Mouse (Mus musculus) adrenal gland, postnatal 14 days (tissue): ENCODE data around the gene Jag1. TPM values are rescaled to one million over a fixed set of nuclear protein-coding genes. Genes with fewer than 3 reads are reported as not detected.

Experiments used
- DNase-seq: peaks from one replicate; pipeline ENCODE4 v3.0.0; 2021; ENCODE audit warnings: mixed read lengths
- total RNA-seq: library from RNA; stranded (reverse); gene quantifications from 2 replicates; pipeline ENCODE4 v1.2.3, GENCODE M21; 2021

Gene Jag1
- total RNA-seq, 1 experiment from 2014 or later, result 15.0 TPM

GRCm38 (mm10) chr2:137063829-137064228 lies 52.6 kb downstream of the Jag1 start:
- no peak for DNase-seq

DNA sequence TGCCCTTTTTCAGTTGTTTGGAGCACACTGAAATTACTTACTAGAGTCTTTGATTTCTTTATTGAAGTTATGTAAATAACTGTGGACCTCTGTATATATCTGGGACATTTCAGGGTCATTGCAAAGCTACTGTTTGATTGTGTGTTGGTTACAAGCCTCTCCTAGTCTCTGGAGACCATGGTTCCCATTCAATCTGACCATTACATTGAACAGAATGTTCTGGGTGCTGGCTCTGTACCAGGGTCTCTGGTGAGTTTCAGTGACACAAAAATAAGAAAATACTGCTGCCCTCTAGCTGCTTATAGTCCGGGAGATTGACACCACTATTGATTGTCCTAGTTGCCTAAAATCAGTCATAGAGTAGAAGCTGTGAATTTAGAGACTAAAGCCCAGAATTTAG lies 66.5 kb downstream of the Jag1 start:
- peak; percentile 9 for DNase-seq

GRCm38 (mm10) chr2:137049367-137049766 lies 67.1 kb downstream of the Jag1 start:
- no peak for DNase-seq

DNA sequence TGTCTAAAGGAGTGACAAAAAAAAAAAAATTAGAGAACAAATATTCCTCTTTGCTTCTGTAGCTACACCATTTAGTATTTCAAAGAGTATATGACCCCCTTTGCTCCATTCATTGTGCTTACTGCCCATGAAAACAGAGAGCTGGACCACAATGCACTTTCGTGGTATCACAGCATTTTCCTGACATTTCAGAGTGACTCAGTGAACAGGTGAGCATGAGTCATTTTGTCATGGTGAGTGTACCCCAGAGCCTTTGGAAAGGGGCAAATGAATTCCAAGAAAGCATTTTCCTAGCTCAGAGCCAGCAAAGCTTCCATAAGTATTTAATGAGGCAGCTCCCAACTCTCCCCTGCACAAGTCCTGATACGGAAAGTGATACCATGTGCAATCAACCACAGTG lies 72.3 kb downstream of the Jag1 start:
- no peak for DNase-seq

Other genes with a start within 250 kb of the Jag1 start
- 5.3 and 22.3 TPM in 2 replicates for gene AL731706.2, start 231.0 kb downstream of the Jag1 start, total RNA-seq
- gene Slx4ip, start 225.4 kb downstream of the Jag1 start, total RNA-seq, result 4.6 and 5.8 TPM in 2 replicates
- 10.9 and 16.1 TPM in 2 replicates for gene AL731706.1, start 225.3 kb downstream of the Jag1 start, total RNA-seq
- 31.1 and 32.3 TPM in 2 replicates for gene Mkks, start 225.3 kb downstream of the Jag1 start, total RNA-seq